Mouse (Mus musculus) cortical plate, adult 2 months (tissue): ENCODE results near the gene Gch1.

Experiments used
- CTCF ChIP-seq: fragments of 200-500 bp; IDR thresholded peaks from 2 replicates; pipeline ENCODE4 v1.5.1; 2011; ENCODE audit warnings: mild to moderate bottlenecking, control low read depth, low read length; ENCODE audit not compliant: insufficient read depth; ENCODE audit errors: extremely low read depth
- POLR2A ChIP-seq: fragments of 200-500 bp; IDR thresholded peaks from 2 replicates; pipeline ENCODE4 v1.6.1; 2011; ENCODE audit warnings: mild to moderate bottlenecking, low read length, control low read depth; ENCODE audit not compliant: insufficient read depth; ENCODE audit errors: extremely low read depth

DNA sequence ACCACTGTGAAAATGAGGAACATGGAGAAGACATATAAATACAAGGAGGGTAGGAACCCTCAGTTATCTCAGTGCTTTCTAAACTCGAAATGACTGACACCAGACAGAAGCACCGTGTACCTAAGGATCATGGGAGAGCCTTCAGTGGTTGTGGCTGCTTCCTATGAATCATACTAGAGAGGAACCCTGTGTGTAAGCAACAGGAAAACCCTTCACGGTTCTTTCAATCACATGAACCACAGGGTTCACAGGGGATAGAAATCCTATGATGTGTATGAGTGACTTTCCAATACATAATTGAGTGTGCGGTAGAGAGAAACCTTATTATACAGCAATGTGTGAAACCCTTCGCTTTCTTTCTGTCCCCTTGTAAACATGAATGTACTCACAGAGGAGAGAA lies 24.1 kb downstream of the Gch1 start:
- no peak for TF ChIP-seq CTCF
- TF ChIP-seq POLR2A = no peak
